Mouse (Mus musculus) hematopoietic stem cell, adult 5-6 weeks (primary cell): ENCODE measurements at regions not wholly inside any gene's neighbourhood (a gene's known extent, or its start where the extent isn't known, plus 50 kb on each side); places are given as distances from the start of the nearest gene placed in this dataset.

Experiments
- ATAC-seq, 2 experiments: fragments of 125-278 bp in 1 of 2; replicated peaks in 1 of 2; 2 replicates each; pipeline ENCODE4 v1.8.0; 2016 to 2017; ENCODE audit warnings: inconsistent platforms in 2 of 2, mild to moderate bottlenecking in 2 of 2, moderate number of reproducible peaks in 2 of 2, low read depth in 1 of 2, moderate TSS enrichment in 1 of 2; ENCODE audit not compliant: low FRiP score in 2 of 2, poor library complexity in 2 of 2, severe bottlenecking in 2 of 2, insufficient read depth in 1 of 2, low TSS enrichment in 1 of 2

- ATAC-seq, result no peak
These were observed 124.8 kb downstream of the Irs2 start for GRCm38 (mm10) chr8:10883418-10883817.

- no peak for ATAC-seq
These were observed 125.9 kb downstream of the Irs2 start for GRCm38 (mm10) chr8:10882381-10882780.

DNA sequence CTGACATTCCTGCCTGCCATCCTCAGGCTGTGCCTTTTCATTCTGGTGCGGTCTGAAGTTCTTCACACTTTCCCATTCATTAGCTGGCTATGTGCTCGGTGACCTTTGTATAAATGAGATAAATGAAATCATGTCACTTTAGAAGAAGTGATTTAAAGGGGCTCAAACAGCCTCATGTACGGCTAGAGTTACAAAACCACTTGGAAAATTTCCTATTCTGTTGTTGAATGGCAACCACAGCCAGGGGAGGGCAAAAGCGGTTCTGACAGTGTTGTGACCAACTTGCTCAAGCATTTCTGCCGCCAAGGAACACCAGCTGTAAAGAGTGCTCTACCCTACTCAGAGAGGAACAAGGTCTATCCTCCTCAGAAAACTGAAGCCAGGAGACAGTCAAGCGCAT is 128.4 kb downstream of the Irs2 start:
- ATAC-seq, result peak; percentile 27 to 48; a peak in 1 of 4 replicates

- no peak for ATAC-seq
These were observed 129.0 kb downstream of the Irs2 start for GRCm38 (mm10) chr8:10879049-10879847.

- no peak for ATAC-seq
These were observed 129.9 kb downstream of the Irs2 start for GRCm38 (mm10) chr8:10878371-10878770.

GRCm38 (mm10) chr8:10875170-10875569 is 133.1 kb downstream of the Irs2 start:
- no peak for ATAC-seq

DNA sequence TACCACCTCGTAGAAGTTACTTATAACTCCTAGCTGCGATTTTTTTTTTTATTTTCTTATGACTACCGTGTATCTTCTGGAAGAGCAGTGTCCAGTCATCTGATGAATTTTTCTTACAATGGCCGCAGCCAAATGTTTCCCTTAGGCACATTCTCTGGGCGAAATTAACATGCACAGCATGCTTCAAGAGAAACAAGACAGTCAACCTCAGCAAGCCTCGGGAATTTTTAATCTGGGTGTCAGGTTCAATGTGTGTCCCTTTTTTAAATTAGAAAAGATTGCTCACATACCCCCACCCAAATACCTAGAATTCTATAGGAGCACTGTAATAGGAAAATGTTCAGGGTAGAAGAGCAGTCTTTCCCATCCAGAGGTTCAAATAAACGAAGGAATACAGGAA is 136.8 kb downstream of the Irs2 start:
- ATAC-seq, result no peak

GRCm38 (mm10) chr8:10870423-10871055 is 137.7 kb downstream of the Irs2 start:
- no peak for ATAC-seq

GRCm38 (mm10) chr8:10869866-10870265 is 138.4 kb downstream of the Irs2 start:
- no peak for ATAC-seq

- no peak for ATAC-seq
These were observed 141.4 kb downstream of the Irs2 start for GRCm38 (mm10) chr8:10866696-10867395.

GRCm38 (mm10) chr8:10865941-10866513 is 142.2 kb downstream of the Irs2 start:
- peak; percentile 58 to 70 for ATAC-seq

DNA sequence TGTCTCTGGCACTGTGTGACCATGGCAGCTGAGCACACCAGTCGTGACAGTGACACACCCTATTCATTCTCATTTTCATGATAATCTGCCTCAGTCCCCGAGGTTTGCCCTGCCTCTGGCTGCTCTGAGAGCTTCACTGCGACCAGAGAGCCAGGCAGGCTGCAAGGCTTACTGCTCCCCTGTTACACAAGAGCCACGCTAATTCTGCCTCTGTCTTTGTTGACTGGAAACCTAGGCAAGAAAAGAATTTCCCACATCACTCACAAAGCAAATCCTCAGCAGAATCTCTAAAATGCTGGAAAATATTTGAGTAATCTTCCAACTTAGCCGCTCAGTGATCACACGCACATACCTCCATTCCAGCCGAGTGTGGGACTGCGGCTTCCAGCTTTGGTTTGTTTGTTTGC is 142.8 kb downstream of the Irs2 start:
- ATAC-seq, result no peak

- no peak for ATAC-seq
These were observed 145.8 kb downstream of the Irs2 start for GRCm38 (mm10) chr8:10862442-10862841.

- ATAC-seq, result no peak
These were observed 147.4 kb downstream of the Irs2 start for GRCm38 (mm10) chr8:10860810-10861209.

DNA sequence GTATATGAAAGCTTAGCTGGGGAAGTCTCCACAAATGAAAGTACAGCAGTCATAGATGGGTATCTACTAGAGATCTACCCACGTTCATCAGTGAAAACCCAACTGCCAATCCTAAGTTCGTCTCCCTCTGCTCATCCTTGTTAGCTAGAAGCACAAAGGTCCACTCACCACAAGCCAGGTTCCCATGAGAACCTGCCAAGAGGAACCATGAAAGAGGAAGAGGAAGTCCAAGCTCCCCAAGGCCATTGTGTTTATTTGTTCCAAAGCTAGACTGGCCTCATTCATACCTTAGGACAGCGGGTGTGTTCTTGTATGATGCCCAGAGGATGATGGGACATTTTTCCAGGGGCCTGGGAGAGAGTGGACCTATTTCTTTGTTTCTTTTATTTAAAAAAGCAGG is 150.4 kb downstream of the Irs2 start:
- peak; percentile 43 to 70; a peak in 3 of 4 replicates for ATAC-seq

DNA sequence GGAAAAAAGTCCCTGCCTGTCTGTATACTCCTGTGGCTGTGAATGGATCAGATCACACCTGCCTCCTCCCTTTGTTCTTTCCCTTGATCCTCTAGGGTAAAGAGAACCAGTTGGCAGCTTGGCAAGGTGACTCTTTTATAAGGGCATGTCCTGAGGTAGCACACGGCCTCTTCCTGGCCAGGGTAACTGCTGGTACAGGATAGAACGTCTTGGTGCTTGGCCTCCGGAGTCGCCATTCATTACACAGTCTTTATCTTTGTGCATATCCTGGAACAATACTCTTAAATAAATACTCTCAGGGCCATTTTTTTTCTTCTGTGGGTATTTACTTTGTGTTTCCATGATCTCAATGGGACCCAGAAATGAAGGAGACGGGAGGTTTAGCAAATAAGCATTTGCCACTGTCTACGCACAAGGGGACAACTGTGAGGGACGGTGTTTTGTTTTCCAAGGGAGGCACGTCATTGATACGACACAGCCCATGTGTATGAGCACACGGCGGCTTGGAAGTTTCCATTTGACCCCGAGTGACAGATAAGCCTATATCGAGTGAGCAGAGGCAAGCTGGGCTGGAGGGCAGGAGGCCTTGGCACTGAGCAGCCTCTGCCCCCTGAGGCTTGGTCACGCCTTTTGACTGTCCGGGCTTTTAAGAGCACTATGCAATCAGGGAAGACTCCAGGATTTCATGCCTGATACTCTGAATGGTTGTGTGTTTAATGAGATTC is 151.1 kb downstream of the Irs2 start:
- no peak for ATAC-seq

DNA sequence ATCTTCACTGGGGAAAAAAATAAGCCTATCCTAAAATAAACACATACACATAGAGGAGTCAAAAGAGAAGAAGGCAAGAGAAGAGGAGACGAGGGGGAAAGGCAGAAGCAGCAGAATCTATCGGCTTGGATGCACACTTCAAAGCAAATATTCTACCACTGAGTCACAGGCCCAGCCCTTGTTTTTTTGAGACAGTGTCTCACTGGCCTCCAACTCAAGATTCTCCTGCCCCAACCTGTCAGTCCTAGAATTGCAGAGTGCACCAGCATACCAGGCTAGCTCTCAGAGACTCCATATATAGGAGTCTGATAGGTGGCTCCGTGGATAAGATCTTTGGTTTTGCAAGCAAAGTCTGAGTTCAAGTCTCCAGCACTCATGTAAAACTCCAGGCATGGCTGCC is 152.6 kb downstream of the Irs2 start:
- ATAC-seq, result no peak
